Mouse (Mus musculus): Measurements from ENCODE around the gene Pcdh15. TPM values are rescaled to one million over a fixed set of nuclear protein-coding genes. Genes with fewer than 3 reads are reported as not detected.

Gene Pcdh15
- 3.6 and 3.9 TPM in 2 replicates for polyA plus RNA-seq (2016; fragmentation: Nextera tagmentation; extraction: Ambion mirVana)

DNA sequence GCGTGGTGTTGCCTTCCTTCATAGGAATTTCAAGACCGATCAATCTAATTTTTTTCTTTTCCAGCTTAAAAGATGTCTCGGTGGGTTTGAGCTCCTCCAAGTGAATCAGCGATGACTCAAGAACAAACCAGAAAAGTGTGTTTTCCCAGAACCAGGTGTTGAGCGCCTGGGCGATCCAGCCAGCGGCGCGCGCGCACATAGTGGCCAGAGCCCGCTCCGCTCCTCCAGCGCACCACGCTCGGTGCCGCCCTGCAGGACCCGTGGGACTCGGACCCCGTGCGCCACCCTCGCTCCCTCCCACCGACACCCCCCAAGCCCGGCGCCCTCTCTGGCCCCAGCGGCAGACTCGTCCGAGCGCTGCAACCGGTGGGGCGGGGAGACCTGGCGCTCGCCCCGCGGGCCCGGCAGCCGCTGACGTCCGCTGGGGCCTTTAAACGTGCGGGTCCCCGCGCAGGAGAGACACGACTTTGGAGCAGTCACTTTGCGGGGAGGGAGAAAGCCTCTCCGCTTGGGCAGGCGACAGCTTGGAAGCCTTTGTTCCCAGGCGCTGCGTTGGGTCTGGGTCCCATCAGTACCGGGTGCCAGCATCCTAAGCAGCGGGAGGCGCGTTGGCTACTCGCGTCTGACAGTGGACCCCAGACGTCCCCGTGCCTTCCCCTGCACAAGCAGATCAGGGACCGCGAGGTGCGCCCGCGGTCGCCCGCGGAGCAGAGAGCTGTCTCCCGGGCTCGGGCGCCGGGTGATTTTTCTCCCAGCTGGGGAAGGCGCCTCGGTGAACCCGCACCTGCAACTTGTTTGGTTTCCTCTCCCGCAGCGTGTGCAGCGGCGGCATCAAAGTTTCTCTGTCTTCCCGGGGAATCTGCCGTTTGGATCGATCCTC is at the start of gene Pcdh15:
Gene Pcdh15, plus strand, starts transcription at position 377 of the 880 bp plus-strand sequence.
- peak within 1 kb of the TSS; percentile 98 for H3K4me2 ChIP-seq (replicated peaks)
- H3K27ac ChIP-seq: no peak within 1 kb of the TSS
- WGBS: under 1% methylated on average over 79 of the region's 79 CpGs
- H3K9ac ChIP-seq: peak within 1 kb of the TSS; percentile 52
- H3K4me1 ChIP-seq: peaks cover 8% of the 10 kb centered on the region; the same call in 1 of the 2 replicates
- H3K4me3 ChIP-seq: peak within 1 kb of the TSS; percentile 61
- ATAC-seq (ENCODE audit: insufficient number of reproducible peaks, insufficient read depth, low FRiP score, low TSS enrichment): no peak
- no peaks in the 10 kb centered on the region for H3K36me3 ChIP-seq
- H3K9me3 ChIP-seq: no peaks in the 10 kb centered on the region
- H3K27me3 ChIP-seq: peaks cover 67% of the 10 kb centered on the region

GRCm38 (mm10) chr10:73052074-73052473 is 47.1 kb upstream of the Pcdh15 start:
- H3K27me3 ChIP-seq: no peaks in the 10 kb centered on the region
- H3K9ac ChIP-seq: no peak overlapping the region
- no peak overlapping the region for H3K27ac ChIP-seq
- H3K4me1 ChIP-seq: no peaks in the 10 kb centered on the region
- 79% methylated on average over 6 of the region's 6 CpGs for WGBS
- H3K4me3 ChIP-seq: no peak overlapping the region
- no peaks in the 10 kb centered on the region for H3K9me3 ChIP-seq
- ATAC-seq (ENCODE audit: insufficient number of reproducible peaks, insufficient read depth, low FRiP score, low TSS enrichment): no peak
- H3K4me2 ChIP-seq (replicated peaks): no peak overlapping the region
- H3K36me3 ChIP-seq: no peaks in the 10 kb centered on the region

GRCm38 (mm10) chr10:73059726-73060230 is 39.4 kb upstream of the Pcdh15 start:
- Histone ChIP-seq H3K27me3 (no peaks in the 10 kb centered on the region), H3K4me2 (replicated peaks) (no peak overlapping the region), H3K36me3 (no peaks in the 10 kb centered on the region), H3K4me1 (no peaks in the 10 kb centered on the region), H3K27ac (no peak overlapping the region), H3K4me3 (no peak overlapping the region), H3K9ac (no peak overlapping the region), H3K9me3 (no peaks in the 10 kb centered on the region)
- ATAC-seq (ENCODE audit: insufficient number of reproducible peaks, insufficient read depth, low FRiP score, low TSS enrichment): no peak
- WGBS: 65% methylated on average over 2 of the region's 2 CpGs

- H3K4me3 ChIP-seq: no peak overlapping the region
- no peaks in the 10 kb centered on the region for H3K4me1 ChIP-seq
- 43% methylated on average over 5 of the region's 5 CpGs for whole genome bisulfite sequencing
- H3K27me3 ChIP-seq: no peaks in the 10 kb centered on the region
- H3K9me3 ChIP-seq: no peaks in the 10 kb centered on the region
- H3K27ac ChIP-seq: no peak overlapping the region
- ATAC-seq (ENCODE audit: insufficient number of reproducible peaks, insufficient read depth, low FRiP score, low TSS enrichment): no peak
- H3K9ac ChIP-seq: no peak overlapping the region
- H3K36me3 ChIP-seq: no peaks in the 10 kb centered on the region
- no peak overlapping the region for H3K4me2 ChIP-seq (replicated peaks)
These were observed 12.4 kb upstream of the Pcdh15 start for GRCm38 (mm10) chr10:73086703-73087102.

DNA sequence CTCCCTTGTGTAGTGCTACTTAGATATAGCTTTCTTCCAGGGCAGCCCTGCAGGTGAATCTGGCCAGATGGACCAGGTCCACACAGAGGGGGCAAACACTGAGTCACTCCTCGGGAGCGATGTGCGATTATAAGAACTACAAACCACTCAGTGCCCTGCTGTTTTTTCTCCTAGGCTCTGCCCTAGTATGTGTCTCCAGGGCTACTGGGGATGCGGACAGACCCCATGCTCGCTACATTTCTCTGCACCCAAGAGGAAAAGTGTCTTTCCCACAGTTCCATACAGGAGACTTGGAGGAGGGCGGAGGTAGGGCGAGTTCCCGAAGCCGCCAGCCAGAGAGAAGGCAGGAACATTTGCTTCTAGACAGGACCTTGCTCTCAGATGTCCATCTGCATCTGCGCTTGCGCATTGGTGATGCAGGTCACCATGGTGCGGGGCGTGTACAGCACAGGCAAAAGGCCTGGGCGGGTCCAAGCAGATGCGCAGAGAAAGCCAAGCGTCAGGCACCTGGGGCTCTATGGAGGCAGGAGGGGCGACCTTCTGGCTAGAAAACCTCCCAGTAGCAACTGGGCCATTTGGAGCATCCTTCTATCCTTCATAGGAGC is 2.5 kb upstream of the Pcdh15 start:
- WGBS: under 1% methylated on average over 17 of the region's 17 CpGs

GRCm38 (mm10) chr10:73097176-73097575 is 2.0 kb upstream of the Pcdh15 start:
- H3K27ac ChIP-seq: no peak overlapping the region
- peaks cover 8% of the 10 kb centered on the region; the same call in 1 of the 2 replicates for H3K4me1 ChIP-seq
- H3K4me2 ChIP-seq (replicated peaks): peak overlapping the region; percentile 54
- ATAC-seq (ENCODE audit: insufficient number of reproducible peaks, insufficient read depth, low FRiP score, low TSS enrichment): no peak
- WGBS: 5% methylated on average over 7 of the region's 7 CpGs
- H3K36me3 ChIP-seq: no peaks in the 10 kb centered on the region
- no peaks in the 10 kb centered on the region for H3K9me3 ChIP-seq
- peak overlapping the region; percentile 34 for H3K4me3 ChIP-seq
- H3K27me3 ChIP-seq: peaks cover 65% of the 10 kb centered on the region
- no peak overlapping the region for H3K9ac ChIP-seq

More for the DNA sequence above, 2.5 kb upstream of the Pcdh15 start:
- H3K27me3 ChIP-seq: peaks cover 60% of the 10 kb centered on the region
- peak overlapping the region; percentile 54 for H3K4me2 ChIP-seq (replicated peaks)
- H3K4me3 ChIP-seq: peak overlapping the region; percentile 34
- no peak overlapping the region for H3K27ac ChIP-seq
- no peaks in the 10 kb centered on the region for H3K9me3 ChIP-seq
- H3K9ac ChIP-seq: no peak overlapping the region
- no peak for ATAC-seq (ENCODE audit: insufficient number of reproducible peaks, insufficient read depth, low FRiP score, low TSS enrichment)
- H3K4me1 ChIP-seq: peaks cover 8% of the 10 kb centered on the region; the same call in 1 of the 2 replicates
- no peaks in the 10 kb centered on the region for H3K36me3 ChIP-seq

DNA sequence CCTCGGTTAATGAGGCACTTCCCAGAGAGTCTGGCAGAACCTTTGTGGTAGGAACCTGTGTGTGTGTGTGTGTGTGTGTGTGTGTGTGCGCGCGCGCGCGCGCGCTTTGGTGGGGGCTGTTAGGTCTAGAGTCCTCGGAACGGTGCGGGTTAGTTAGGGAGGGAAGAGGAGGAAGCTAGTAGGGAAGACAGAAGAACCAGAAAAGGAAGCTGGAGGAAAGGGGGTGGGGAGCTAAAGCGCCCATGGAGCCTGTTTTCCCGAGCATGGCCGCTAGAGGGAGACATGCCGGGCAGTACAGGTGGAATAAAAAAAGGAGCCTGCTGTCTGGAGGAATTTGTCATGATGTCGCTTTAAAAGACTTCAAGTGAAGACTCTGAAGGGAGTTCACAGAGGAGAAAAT is 1.2 kb upstream of the Pcdh15 start:
- Histone ChIP-seq H3K36me3 (no peaks in the 10 kb centered on the region), H3K9ac (no peak overlapping the region), H3K4me2 (replicated peaks) (peak overlapping the region; percentile 54), H3K27me3 (peaks cover 67% of the 10 kb centered on the region), H3K9me3 (no peaks in the 10 kb centered on the region), H3K4me1 (peaks cover 8% of the 10 kb centered on the region; the same call in 1 of the 2 replicates), H3K4me3 (peak overlapping the region; percentile 13; the same call in 1 of the 2 replicates), H3K27ac (no peak overlapping the region)
- 1% methylated on average over 17 of the region's 17 CpGs for WGBS
- no peak for ATAC-seq (ENCODE audit: insufficient number of reproducible peaks, insufficient read depth, low FRiP score, low TSS enrichment)

GRCm38 (mm10) chr10:73099846-73100241 is 702 bp downstream of the Pcdh15 start:
- H3K27me3 ChIP-seq: peaks cover 66% of the 10 kb centered on the region
- WGBS: under 1% methylated on average over 37 of the region's 37 CpGs
- H3K9me3 ChIP-seq: no peaks in the 10 kb centered on the region
- ATAC-seq (ENCODE audit: insufficient number of reproducible peaks, insufficient read depth, low FRiP score, low TSS enrichment): peak; percentile 42; the same call in 1 of the 2 replicates
- peak overlapping the region; percentile 61 for H3K4me3 ChIP-seq
- H3K4me1 ChIP-seq: peaks cover 8% of the 10 kb centered on the region; the same call in 1 of the 2 replicates
- H3K27ac ChIP-seq: no peak overlapping the region
- H3K9ac ChIP-seq: peak overlapping the region; percentile 52
- no peaks in the 10 kb centered on the region for H3K36me3 ChIP-seq
- peak overlapping the region; percentile 98 for H3K4me2 ChIP-seq (replicated peaks)

DNA sequence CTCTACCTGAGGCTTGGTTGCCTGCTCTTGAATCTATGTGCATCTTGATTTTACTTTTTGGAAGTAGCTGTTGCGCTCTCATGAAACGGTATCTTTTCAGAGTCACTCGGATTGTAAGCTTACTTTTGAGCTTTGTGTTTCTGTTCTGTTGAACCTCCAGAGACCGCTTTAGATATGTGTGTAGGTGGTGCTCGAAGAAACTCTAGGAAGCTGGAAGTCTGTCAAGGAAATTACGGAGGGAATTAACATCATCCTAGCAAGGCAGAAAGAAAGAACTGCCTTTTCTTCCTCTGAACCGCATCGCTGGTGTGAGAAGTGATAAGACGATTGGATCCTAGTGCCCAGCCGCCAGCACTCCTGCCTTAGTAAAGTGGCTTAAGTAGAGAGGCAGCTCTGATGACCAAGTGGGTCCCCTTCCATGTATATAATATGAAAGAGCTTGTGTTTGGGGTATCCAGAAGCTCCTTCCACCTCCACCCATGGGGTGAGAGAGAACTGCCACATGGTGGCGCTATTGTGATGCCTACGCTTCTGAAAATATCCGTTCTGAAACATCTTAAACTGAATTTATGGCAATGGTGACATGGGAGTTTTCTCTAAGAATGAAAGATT is 4.3 kb downstream of the Pcdh15 start:
- WGBS: 73% methylated on average over 13 of the region's 13 CpGs
- Histone ChIP-seq H3K9me3 (no peaks in the 10 kb centered on the region), H3K27me3 (peaks cover 38% of the 10 kb centered on the region), H3K9ac (no peak overlapping the region), H3K27ac (no peak overlapping the region), H3K4me3 (no peak overlapping the region), H3K4me1 (no peaks in the 10 kb centered on the region), H3K36me3 (no peaks in the 10 kb centered on the region), H3K4me2 (replicated peaks) (no peak overlapping the region)
- no peak for ATAC-seq (ENCODE audit: insufficient number of reproducible peaks, insufficient read depth, low FRiP score, low TSS enrichment)

- Histone ChIP-seq H3K4me1 (no peaks in the 10 kb centered on the region), H3K4me2 (replicated peaks) (no peak overlapping the region), H3K36me3 (no peaks in the 10 kb centered on the region), H3K27ac (no peak overlapping the region), H3K27me3 (peaks cover 14% of the 10 kb centered on the region), H3K9ac (no peak overlapping the region), H3K4me3 (no peak overlapping the region), H3K9me3 (no peaks in the 10 kb centered on the region)
- ATAC-seq (ENCODE audit: insufficient number of reproducible peaks, insufficient read depth, low FRiP score, low TSS enrichment): no peak
- 41% methylated on average over 2 of the region's 2 CpGs for WGBS
These were observed 6.8 kb downstream of the Pcdh15 start for GRCm38 (mm10) chr10:73105893-73106292.

- Histone ChIP-seq H3K36me3 (no peaks in the 10 kb centered on the region), H3K4me2 (replicated peaks) (no peak overlapping the region), H3K9ac (no peak overlapping the region), H3K27me3 (no peaks in the 10 kb centered on the region), H3K9me3 (no peaks in the 10 kb centered on the region), H3K27ac (no peak overlapping the region), H3K4me1 (no peaks in the 10 kb centered on the region), H3K4me3 (no peak overlapping the region)
- ATAC-seq (ENCODE audit: insufficient number of reproducible peaks, insufficient read depth, low FRiP score, low TSS enrichment): no peak
- 69% methylated on average over 3 of the region's 3 CpGs for WGBS
These were observed 38.8 kb downstream of the Pcdh15 start for GRCm38 (mm10) chr10:73137985-73138384.

All from embryonic facial prominence, embryonic 12.5 days (tissue).